Mouse (Mus musculus) urinary bladder, postnatal 10 days (tissue): ENCODE measurements at regions not wholly inside any gene's neighbourhood (a gene's known extent, or its start where the extent isn't known, plus 50 kb on each side); places are given as distances from the start of the nearest gene placed in this dataset.
A peak's percentile ranks its signal among the peaks of the same experiment; 100 is the strongest.

Experiments
- DNase-seq: peaks from one replicate; pipeline ENCODE4 v3.0.0; 2022; ENCODE audit warnings: low spot score

DNA sequence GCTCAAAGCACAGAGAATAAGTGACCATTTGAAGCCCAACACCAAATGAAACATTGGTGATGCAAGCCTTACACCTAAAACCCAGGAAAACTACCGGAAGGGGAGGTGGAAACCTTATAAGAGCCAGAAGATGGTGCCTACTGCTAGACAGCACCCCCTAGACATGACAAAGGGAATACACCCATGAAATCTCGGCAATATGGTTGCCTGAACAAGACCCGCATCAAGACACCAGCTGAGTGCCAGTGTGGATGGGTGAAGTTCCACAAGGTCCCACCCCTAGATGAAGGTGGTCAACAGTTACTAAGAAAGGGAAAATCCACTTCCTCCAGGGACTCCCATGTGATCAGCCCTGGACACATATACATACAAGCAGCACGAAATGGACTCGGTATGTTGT is 64.2 kb upstream of the Paip1 start:
- no peak for DNase-seq

DNA sequence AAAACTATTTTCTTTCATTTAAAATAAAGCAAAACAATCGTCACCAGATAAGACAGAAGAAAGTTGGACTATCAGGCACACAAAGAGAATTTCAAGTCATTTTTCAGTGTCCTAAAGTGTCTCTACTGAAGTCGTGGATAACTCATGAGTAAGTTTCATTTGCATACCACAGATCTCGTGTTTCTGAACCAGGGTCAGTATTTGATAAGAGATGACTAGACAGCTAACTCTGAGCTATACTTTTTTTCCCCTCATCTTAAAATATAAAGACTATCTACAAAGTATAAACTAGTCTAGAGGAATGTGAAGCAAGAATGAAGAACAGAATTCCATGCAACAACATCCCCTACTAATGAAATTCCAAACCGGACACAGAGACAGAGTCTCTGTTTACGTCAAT is 60.9 kb upstream of the Paip1 start:
- DNase-seq, result no peak

DNA sequence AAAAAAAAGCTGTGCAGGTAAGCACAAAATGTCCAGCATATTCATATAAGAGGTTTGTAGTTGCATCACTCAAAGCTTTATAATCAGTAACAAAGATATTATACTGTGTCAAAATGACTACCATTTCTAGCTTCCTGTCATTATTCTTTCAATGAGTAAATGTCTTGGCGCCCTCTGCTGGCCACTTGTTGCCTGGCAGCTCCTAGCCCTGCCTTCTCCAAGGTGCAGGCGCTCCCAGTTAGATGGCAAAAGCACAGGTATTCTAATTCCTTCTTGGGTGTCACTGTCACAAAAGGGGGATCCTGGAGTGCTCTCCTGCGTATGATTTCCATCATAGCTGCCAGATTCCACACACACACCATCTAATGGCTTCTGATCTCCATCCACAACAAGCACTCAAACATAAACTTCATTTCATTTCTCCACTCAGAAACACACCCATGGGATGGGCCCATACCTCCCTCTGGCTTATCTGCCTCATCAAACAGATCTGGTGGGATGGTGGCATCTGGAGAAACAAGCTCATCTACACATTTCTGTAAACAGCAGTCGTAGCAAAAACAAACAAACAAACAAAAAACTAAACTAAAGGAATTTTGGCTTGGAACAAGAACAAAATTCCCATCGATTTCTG is 49.9 kb upstream of the Paip1 start:
- peak; percentile 37 for DNase-seq
